8 mouse cellular contexts compared by ENCODE assay signal in genomic region chr13:55486916-55487577, GRCm38 (mm10). TPM values are rescaled to one million over a fixed set of nuclear protein-coding genes. Genes with fewer than 3 reads are reported as not detected.
DNase-seq lines count a peak whose midpoint lies in the region; ATAC-seq and TF ChIP-seq lines count a peak whose summit lies in the region.

No protein-coding gene starts in this region.

- H3K27ac ChIP-seq in heart, adult 2 months, result peak overlapping the region; percentile 68
- H3K27ac ChIP-seq in ES-E14 (ENCODE audit: insufficient read depth, low read depth, low read length, poor library complexity, severe bottlenecking), result no peak overlapping the region
- peak overlapping the region; percentile 98 for H3K27ac ChIP-seq in forebrain, embryonic 11.5 days (ENCODE audit: low read depth, low read length)
- peak overlapping the region; percentile 83 for H3K27ac ChIP-seq in intestine, embryonic 16.5 days (ENCODE audit: low read length)

- H3K9me3 ChIP-seq in ES-E14 (ENCODE audit: control insufficient read depth, insufficient read depth, low read depth, low read length), result no peaks in the 10 kb centered on the region
- no peaks in the 10 kb centered on the region for H3K9me3 ChIP-seq in forebrain, embryonic 11.5 days (ENCODE audit: control insufficient read depth, low read length)
- H3K9me3 ChIP-seq in intestine, embryonic 16.5 days (ENCODE audit: control insufficient read depth, low read length), result no peaks in the 10 kb centered on the region

- H3K4me3 ChIP-seq in heart, adult 2 months, result peak overlapping the region; percentile 73
- H3K4me3 ChIP-seq in ES-E14 (ENCODE audit: insufficient read depth in 1 of 2, low read depth in 1 of 2, low read length in 2 of 2, poor library complexity in 1 of 2, severe bottlenecking in 1 of 2), result peak overlapping the region; percentile 78 to 94
- H3K4me3 ChIP-seq in forebrain, embryonic 11.5 days (ENCODE audit: low read depth, low read length), result peak overlapping the region; percentile 95
- peak overlapping the region; percentile 84 for H3K4me3 ChIP-seq in intestine, embryonic 16.5 days (ENCODE audit: low read length)

- H3K36me3 ChIP-seq in heart, adult 2 months (ENCODE audit: control insufficient read depth, insufficient read depth, low read length), result no peaks in the 10 kb centered on the region
- no peaks in the 10 kb centered on the region for H3K36me3 ChIP-seq in ES-E14 (ENCODE audit: control insufficient read depth, insufficient read depth, low read length, poor library complexity, severe bottlenecking)
- peaks cover 5% of the 10 kb centered on the region; the same call in 1 of the 2 replicates for H3K36me3 ChIP-seq in forebrain, embryonic 11.5 days (ENCODE audit: control insufficient read depth, insufficient read depth, low read length)
- H3K36me3 ChIP-seq in intestine, embryonic 16.5 days (ENCODE audit: control insufficient read depth, insufficient read depth, low read length), result no peaks in the 10 kb centered on the region

- intact Hi-C loops in heart, adult 2 months (cut with DNase I), result no loop called here
- intact Hi-C loops in heart, postnatal 25 days (cut with DNase I), result no loop called here

- no peak for TF ChIP-seq EP300 in heart, adult 2 months (IDR thresholded peaks at IDR 0.05; ENCODE audit: insufficient read depth, low read depth, low read length)

- no peak for TF ChIP-seq CTCF in heart, adult 2 months (IDR thresholded peaks at IDR 0.05)

- H3K9ac ChIP-seq in heart, adult 2 months (ENCODE audit: low read depth, low read length), result peak overlapping the region; percentile 61
- H3K9ac ChIP-seq in ES-E14 (ENCODE audit: insufficient read depth, low read depth, low read length, poor library complexity, severe bottlenecking), result peak overlapping the region; percentile 75
- H3K9ac ChIP-seq in forebrain, embryonic 11.5 days (ENCODE audit: low read length), result peak overlapping the region; percentile 100
- peak overlapping the region; percentile 92 for H3K9ac ChIP-seq in intestine, embryonic 16.5 days (ENCODE audit: low read depth, low read length)

- WGBS in heart, adult 2 months, result 2% methylated on average over 28 of the region's 29 CpGs
- WGBS in forebrain, embryonic 11.5 days, result under 1% methylated on average over 29 of the region's 29 CpGs
- under 1% methylated on average over 26 of the region's 29 CpGs for WGBS in intestine, embryonic 16.5 days

- DNase-seq in heart, adult 2 months, result peak; percentile 45 to 65
- DNase-seq in heart, postnatal 25 days (ENCODE audit: low spot score), result no peak
- DNase-seq in ES-E14 (ENCODE audit: low read depth, low spot score), result no peak
- DNase-seq in forebrain, embryonic 11.5 days (ENCODE audit: low spot score), result no peak
- no peak for DNase-seq in adipocyte (ENCODE audit: low spot score)
- DNase-seq in gastrocnemius, adult 18-20 months (ENCODE audit: low spot score), result no peak

- no peak for TF ChIP-seq POLR2A in heart, adult 2 months (IDR thresholded peaks at IDR 0.05; ENCODE audit: insufficient read depth, low read depth, low read length)

- in situ Hi-C loops in ES-E14 (cut with MboI; ENCODE audit: low sequenced_read_pairs in 2 of 2, unreplicated experiment in 2 of 2), result no loop called here

- ATAC-seq in forebrain, embryonic 11.5 days (replicated peaks; ENCODE audit: low FRiP score), result peak; percentile 55
- peak; percentile 62 for ATAC-seq in intestine, embryonic 16.5 days
- ATAC-seq in megakaryocyte-erythroid progenitor cell, adult 5-6 weeks (replicated peaks; ENCODE audit: low FRiP score, low TSS enrichment, poor library complexity, severe bottlenecking), result 0 out of 2 replicates have a peak, but pooled peaks have one; percentile 26

- H3K4me1 ChIP-seq in heart, adult 2 months (ENCODE audit: control insufficient read depth, insufficient read depth, low read length), result peaks cover 2% of the 10 kb centered on the region
- peaks cover 3 to 8% of the 10 kb centered on the region in 2 experiments; a peak in 2 of 4 replicates for H3K4me1 ChIP-seq in ES-E14 (ENCODE audit: control insufficient read depth in 2 of 2, insufficient read depth in 2 of 2, low read length in 2 of 2, poor library complexity in 1 of 2)
- peaks cover 26% of the 10 kb centered on the region for H3K4me1 ChIP-seq in forebrain, embryonic 11.5 days (replicated peaks; ENCODE audit: control insufficient read depth, insufficient read depth, low read length)
- peaks cover 37% of the 10 kb centered on the region for H3K4me1 ChIP-seq in intestine, embryonic 16.5 days (ENCODE audit: control insufficient read depth, insufficient read depth, low read length)

- no peaks in the 10 kb centered on the region for H3K27me3 ChIP-seq in heart, adult 2 months (ENCODE audit: control insufficient read depth, insufficient read depth, low read length)
- no peaks in the 10 kb centered on the region for H3K27me3 ChIP-seq in forebrain, embryonic 11.5 days (ENCODE audit: control insufficient read depth, insufficient read depth, low read length)
- no peaks in the 10 kb centered on the region for H3K27me3 ChIP-seq in intestine, embryonic 16.5 days (replicated peaks; ENCODE audit: control insufficient read depth, insufficient read depth, low read length)

- H3K79me2 ChIP-seq in heart, adult 2 months (replicated peaks; ENCODE audit: control insufficient read depth, insufficient read depth, low read length), result no peaks in the 10 kb centered on the region

- H3K4me2 ChIP-seq in forebrain, embryonic 11.5 days (ENCODE audit: low read depth, low read length, severe bottlenecking), result peak overlapping the region; percentile 95
- peak overlapping the region; percentile 96 for H3K4me2 ChIP-seq in intestine, embryonic 16.5 days (ENCODE audit: low read depth, low read length)

TF ChIP-seq in ES-E14, 5 proteins besides CTCF, POLR2A, EP300 and RAD21 (continues in another document):
- TF ChIP-seq MAFK (IDR thresholded peaks at IDR 0.05; ENCODE audit: insufficient read depth, low read depth, low read length) (no peak), ZNF384 (IDR thresholded peaks at IDR 0.05; ENCODE audit: low read depth, low read length) (no peak), CHD2 (IDR thresholded peaks at IDR 0.05; ENCODE audit: low read depth, low read length) (no peak), ZC3H11A (IDR thresholded peaks at IDR 0.05; ENCODE audit: borderline replicate concordance, low read depth, low read length) (no peak)

RNA-seq across cellular contexts. Expression of gene Dbn1, which starts 0.9 kb away (rescaled TPM):
- total RNA-seq in heart, adult 2 months (2021), result 1 to 10 TPM; 4.8 to 9.3 TPM
- polyA plus RNA-seq in heart, adult 2 months (2012; rRNA removed), result 10.4 and 11.5 TPM in 2 replicates
- total RNA-seq in heart, postnatal 25 days (2021), result 10 to 100 TPM; 10.6 to 10.8 TPM
- total RNA-seq in ES-E14 (2012; rRNA removed), result 77.0 and 83.8 TPM in 2 replicates
- polyA plus RNA-seq in forebrain, embryonic 11.5 days (2014; fragmentation: Nextera tagmentation; extraction: Ambion mirVana), result 411 and 418 TPM in 2 replicates
- polyA plus RNA-seq in intestine, embryonic 16.5 days (2015; fragmentation: Nextera tagmentation; extraction: Ambion mirVana), result 88.4 and 91.2 TPM in 2 replicates
- 0.84 TPM in 1 of 2 replicates, not detected in the other for total RNA-seq in megakaryocyte-erythroid progenitor cell, adult 5-6 weeks (2014; fragmentation: Nextera tagmentation)
- total RNA-seq in megakaryocyte-erythroid progenitor cell, adult 5-6 weeks (2017), result 2.4 TPM in 1 of 2 replicates, not detected in the other
- total RNA-seq in gastrocnemius, adult 18-20 months (2021), result 1 to 10 TPM; 4.0 to 6.2 TPM

RNA-seq across cellular contexts. Expression of gene Prr7, which starts 23.0 kb away (rescaled TPM):
- under 1 TPM; 0.86 to 0.94 TPM for total RNA-seq in heart, adult 2 months (2021)
- 0.53 and 1.1 TPM in 2 replicates for polyA plus RNA-seq in heart, adult 2 months (2012; rRNA removed)
- 1 to 10 TPM in 1 of 2 experiments, under 1 TPM in 1; 0.56 to 1.2 TPM for total RNA-seq in heart, postnatal 25 days (2021)
- 2.5 and 5.8 TPM in 2 replicates for total RNA-seq in ES-E14 (2012; rRNA removed)
- polyA plus RNA-seq in forebrain, embryonic 11.5 days (2014; fragmentation: Nextera tagmentation; extraction: Ambion mirVana), result 2.3 and 3.9 TPM in 2 replicates
- polyA plus RNA-seq in intestine, embryonic 16.5 days (2015; fragmentation: Nextera tagmentation; extraction: Ambion mirVana), result 0.10 and 0.18 TPM in 2 replicates
- total RNA-seq in megakaryocyte-erythroid progenitor cell, adult 5-6 weeks (2014; fragmentation: Nextera tagmentation), result not detected in 2 replicates
- not detected in 2 replicates for total RNA-seq in megakaryocyte-erythroid progenitor cell, adult 5-6 weeks (2017)
- total RNA-seq in gastrocnemius, adult 18-20 months (2021), result under 1 TPM in 1 of 2 experiments, not detected in 1; 0.21 TPM

RNA-seq across cellular contexts. Expression of gene Pdlim7, which starts 26.4 kb away (rescaled TPM):
- 10 to 100 TPM; 46.9 to 54.0 TPM for total RNA-seq in heart, adult 2 months (2021)
- 86.3 and 98.2 TPM in 2 replicates for polyA plus RNA-seq in heart, adult 2 months (2012; rRNA removed)
- total RNA-seq in heart, postnatal 25 days (2021), result 10 to 100 TPM; 65.2 to 67.7 TPM
- 46.7 and 58.2 TPM in 2 replicates for total RNA-seq in ES-E14 (2012; rRNA removed)
- polyA plus RNA-seq in forebrain, embryonic 11.5 days (2014; fragmentation: Nextera tagmentation; extraction: Ambion mirVana), result 165 and 185 TPM in 2 replicates
- 189 and 200 TPM in 2 replicates for polyA plus RNA-seq in intestine, embryonic 16.5 days (2015; fragmentation: Nextera tagmentation; extraction: Ambion mirVana)
- total RNA-seq in megakaryocyte-erythroid progenitor cell, adult 5-6 weeks (2014; fragmentation: Nextera tagmentation), result 11.5 and 13.2 TPM in 2 replicates
- 3.0 and 4.3 TPM in 2 replicates for total RNA-seq in megakaryocyte-erythroid progenitor cell, adult 5-6 weeks (2017)
- 100 to 1,000 TPM; 450 to 533 TPM for total RNA-seq in gastrocnemius, adult 18-20 months (2021)

RNA-seq across cellular contexts. Expression of gene Dok3, which starts 42.0 kb away (rescaled TPM):
- 1 to 10 TPM; 1.9 to 2.4 TPM for total RNA-seq in heart, adult 2 months (2021)
- polyA plus RNA-seq in heart, adult 2 months (2012; rRNA removed), result 3.7 and 7.3 TPM in 2 replicates
- total RNA-seq in heart, postnatal 25 days (2021), result 1 to 10 TPM; 2.2 to 2.3 TPM
- 0.98 and 1.7 TPM in 2 replicates for total RNA-seq in ES-E14 (2012; rRNA removed)
- polyA plus RNA-seq in forebrain, embryonic 11.5 days (2014; fragmentation: Nextera tagmentation; extraction: Ambion mirVana), result 3.3 and 3.9 TPM in 2 replicates
- polyA plus RNA-seq in intestine, embryonic 16.5 days (2015; fragmentation: Nextera tagmentation; extraction: Ambion mirVana), result 2.7 and 3.0 TPM in 2 replicates
- total RNA-seq in megakaryocyte-erythroid progenitor cell, adult 5-6 weeks (2014; fragmentation: Nextera tagmentation), result 1.5 and 2.2 TPM in 2 replicates
- 1.8 and 2.9 TPM in 2 replicates for total RNA-seq in megakaryocyte-erythroid progenitor cell, adult 5-6 weeks (2017)
- total RNA-seq in gastrocnemius, adult 18-20 months (2021), result 1 to 10 TPM in 1 of 2 experiments, under 1 TPM in 1; 0.93 to 1.0 TPM

RNA-seq across cellular contexts. Expression of gene Grk6, which starts 42.2 kb away (rescaled TPM):
- 10 to 100 TPM; 17.1 to 19.5 TPM for total RNA-seq in heart, adult 2 months (2021)
- polyA plus RNA-seq in heart, adult 2 months (2012; rRNA removed), result 22.5 and 29.0 TPM in 2 replicates
- 10 to 100 TPM; 17.5 to 18.6 TPM for total RNA-seq in heart, postnatal 25 days (2021)
- 74.7 and 132 TPM in 2 replicates for total RNA-seq in ES-E14 (2012; rRNA removed)
- polyA plus RNA-seq in forebrain, embryonic 11.5 days (2014; fragmentation: Nextera tagmentation; extraction: Ambion mirVana), result 69.5 and 79.2 TPM in 2 replicates
- polyA plus RNA-seq in intestine, embryonic 16.5 days (2015; fragmentation: Nextera tagmentation; extraction: Ambion mirVana), result 13.6 and 16.2 TPM in 2 replicates
- total RNA-seq in megakaryocyte-erythroid progenitor cell, adult 5-6 weeks (2014; fragmentation: Nextera tagmentation), result 61.4 and 80.6 TPM in 2 replicates
- total RNA-seq in megakaryocyte-erythroid progenitor cell, adult 5-6 weeks (2017), result 67.7 and 82.4 TPM in 2 replicates
- 10 to 100 TPM in 1 of 2 experiments, 1 to 10 TPM in 1; 8.6 to 10.4 TPM for total RNA-seq in gastrocnemius, adult 18-20 months (2021)

Comparison
In these comparisons a context has a peak if more than half of its experiments do, and no peak if none do; other contexts are left out.
1. DNase-seq: peak in heart, adult 2 months (2 of 2); none in heart, postnatal 25 days (single experiment), ES-E14 (single experiment), forebrain, embryonic 11.5 days (single experiment), adipocyte (single experiment) and gastrocnemius, adult 18-20 months (single experiment).
2. Peak in every context shown above with its lines, with median percentiles within 50 percentile points of each other: H3K4me3 ChIP-seq, H3K9ac ChIP-seq and ATAC-seq.